Mouse (Mus musculus) embryonic facial prominence, embryonic 13.5 days (tissue): Measurements from ENCODE around the gene Sema6c. TPM values are rescaled to one million over a fixed set of nuclear protein-coding genes. Genes with fewer than 3 reads are reported as not detected.
"Not testable (repeated sequence)": the region's sequence is repeated elsewhere in the genome, so short reads cannot be mapped to it uniquely, and the experiment has no call there.

Source experiments
- ATAC-seq: fragments of 200-750 bp; cut with Nextera tagmentation; 2 replicates; pipeline ENCODE4 v1.8.0; 2017; ENCODE audit warnings: low read depth; ENCODE audit not compliant: insufficient number of reproducible peaks, insufficient read depth, low FRiP score, low TSS enrichment
- H3K27ac ChIP-seq: fragments of 300-500 bp; sonication (generic); 2 replicates; pipeline ENCODE4 v1.5.1; 2015; ENCODE audit warnings: moderate library complexity, mild to moderate bottlenecking, inconsistent platforms
- H3K27me3 ChIP-seq: fragments of 300-500 bp; sonication (generic); 2 replicates; pipeline ENCODE4 v1.6.1; 2015; ENCODE audit warnings: mild to moderate bottlenecking, inconsistent platforms
- H3K36me3 ChIP-seq: fragments of 300-500 bp; sonication (generic); 2 replicates; pipeline ENCODE4 v1.6.1; 2015; ENCODE audit warnings: mild to moderate bottlenecking, inconsistent platforms
- H3K4me1 ChIP-seq: fragments of 300-500 bp; sonication (generic); 2 replicates; pipeline ENCODE4 v1.6.1; 2015; ENCODE audit warnings: inconsistent platforms
- H3K4me2 ChIP-seq: fragments of 300-500 bp; sonication (generic); 2 replicates; pipeline ENCODE4 v1.6.1; 2015; ENCODE audit warnings: moderate library complexity, mild to moderate bottlenecking, inconsistent platforms
- H3K4me3 ChIP-seq: fragments of 300-500 bp; sonication (generic); 2 replicates; pipeline ENCODE4 v1.5.1; 2015; ENCODE audit warnings: mild to moderate bottlenecking, inconsistent platforms
- H3K9ac ChIP-seq: fragments of 300-500 bp; sonication (generic); 2 replicates; pipeline ENCODE4 v1.6.1; 2015; ENCODE audit warnings: mild to moderate bottlenecking, inconsistent platforms
- H3K9me3 ChIP-seq: fragments of 300-500 bp; sonication (generic); 2 replicates; pipeline ENCODE4 v1.6.1; 2016; ENCODE audit warnings: inconsistent platforms
- WGBS: fragments of 180-500 bp; shearing (Covaris S2); methylation state at CpG from one replicate; pipeline ENCODE4 v1.1.7; 2015; ENCODE audit warnings: mixed read lengths; 5-methylcytosine and 5-hydroxymethylcytosine counted together
- polyA plus RNA-seq: library from polyadenylated mRNA; unstranded; fragments of >200 nt; fragmentation: Nextera tagmentation; extraction: Ambion mirVana; gene quantifications from 2 replicates; pipeline ENCODE4 v1.2.1, GENCODE M21; 2015

Gene Sema6c
- polyA plus RNA-seq, 1 experiment from 2014 or later, result 10.1 TPM

- Histone ChIP-seq H3K9ac (no peak overlapping the region), H3K4me1 (peaks cover 4% of the 10 kb centered on the region; the same call in 1 of the 2 replicates), H3K4me2 (no peak overlapping the region), H3K27me3 (no peaks in the 10 kb centered on the region), H3K9me3 (no peaks in the 10 kb centered on the region), H3K4me3 (no peak overlapping the region), H3K36me3 (peaks cover 78% of the 10 kb centered on the region), H3K27ac (no peak overlapping the region)
- ATAC-seq, result no peak
- WGBS, result 83% methylated on average over 2 of the region's 2 CpGs
Observed at GRCm38 (mm10) chr3:95195772-95196171, 35.5 kb downstream of the Sema6c start.

GRCm38 (mm10) chr3:95199101-95199500 lies 38.8 kb downstream of the Sema6c start:
- peaks cover 89% of the 10 kb centered on the region for H3K36me3 ChIP-seq
- H3K27me3 ChIP-seq, result no peaks in the 10 kb centered on the region
- no peak overlapping the region for H3K9ac ChIP-seq

GRCm38 (mm10) chr3:95200132-95200531 lies 39.9 kb downstream of the Sema6c start:
- 73% methylated on average over 7 of the region's 7 CpGs for WGBS
- Histone ChIP-seq H3K9me3 (no peaks in the 10 kb centered on the region), H3K27ac (0 out of 2 replicates have a peak overlapping the region, but pooled peaks have one; percentile 8), H3K4me3 (no peak overlapping the region), H3K4me1 (0 out of 2 replicates have a peak, but pooled peaks cover 4% of the 10 kb centered on the region), H3K36me3 (peaks cover 89% of the 10 kb centered on the region), H3K4me2 (no peak overlapping the region), H3K9ac (no peak overlapping the region; the same call in 1 of the 2 replicates), H3K27me3 (no peaks in the 10 kb centered on the region)
- no peak for ATAC-seq

More at GRCm38 (mm10) chr3:95199101-95199500, 38.8 kb downstream of the Sema6c start:
- no peaks in the 10 kb centered on the region for H3K9me3 ChIP-seq
- no peak overlapping the region for H3K27ac ChIP-seq
- no peak overlapping the region for H3K4me3 ChIP-seq
- 69% methylated on average over 1 of the region's 1 CpGs for WGBS
- no peak for ATAC-seq
- no peak overlapping the region for H3K4me2 ChIP-seq
- peaks cover 8% of the 10 kb centered on the region; the same call in 1 of the 2 replicates for H3K4me1 ChIP-seq

GRCm38 (mm10) chr3:95200562-95200961 lies 40.3 kb downstream of the Sema6c start:
- Histone ChIP-seq H3K27ac (no peak overlapping the region), H3K36me3 (peaks cover 89% of the 10 kb centered on the region), H3K4me3 (no peak overlapping the region), H3K4me1 (0 out of 2 replicates have a peak, but pooled peaks cover 4% of the 10 kb centered on the region), H3K9me3 (no peaks in the 10 kb centered on the region), H3K9ac (no peak overlapping the region), H3K27me3 (no peaks in the 10 kb centered on the region), H3K4me2 (no peak overlapping the region)
- no peak for ATAC-seq
- 33% methylated on average over 2 of the region's 2 CpGs for WGBS

- Histone ChIP-seq H3K4me2 (no peak overlapping the region), H3K9ac (no peak overlapping the region), H3K27ac (no peak overlapping the region), H3K36me3 (peaks cover 87% of the 10 kb centered on the region), H3K27me3 (no peaks in the 10 kb centered on the region), H3K9me3 (no peaks in the 10 kb centered on the region), H3K4me3 (no peak overlapping the region), H3K4me1 (0 out of 2 replicates have a peak, but pooled peaks cover 4% of the 10 kb centered on the region)
- no peak for ATAC-seq
- 88% methylated on average over 6 of the region's 6 CpGs for WGBS
Observed at GRCm38 (mm10) chr3:95203880-95204279, 43.6 kb downstream of the Sema6c start.

- no peak for ATAC-seq
- Histone ChIP-seq H3K27ac (no peak overlapping the region), H3K36me3 (peaks cover 69% of the 10 kb centered on the region), H3K9me3 (no peaks in the 10 kb centered on the region), H3K9ac (no peak overlapping the region), H3K4me2 (no peak overlapping the region), H3K27me3 (no peaks in the 10 kb centered on the region), H3K4me3 (no peak overlapping the region), H3K4me1 (no peaks in the 10 kb centered on the region)
- 84% methylated on average over 4 of the region's 4 CpGs for WGBS
Observed at GRCm38 (mm10) chr3:95208286-95208685, 48.0 kb downstream of the Sema6c start.

GRCm38 (mm10) chr3:95210585-95210984 lies 50.3 kb downstream of the Sema6c start:
- Histone ChIP-seq H3K4me3 (no peak overlapping the region), H3K9ac (no peak overlapping the region), H3K9me3 (no peaks in the 10 kb centered on the region), H3K4me2 (no peak overlapping the region), H3K27ac (no peak overlapping the region), H3K4me1 (no peaks in the 10 kb centered on the region), H3K36me3 (peaks cover 63% of the 10 kb centered on the region), H3K27me3 (no peaks in the 10 kb centered on the region)
- 80% methylated on average over 2 of the region's 2 CpGs for WGBS
- no peak for ATAC-seq

- peaks cover 48% of the 10 kb centered on the region for H3K36me3 ChIP-seq
- H3K27me3 ChIP-seq, H3K4me2 ChIP-seq, H3K27ac ChIP-seq, H3K9ac ChIP-seq, ATAC-seq, H3K4me1 ChIP-seq, H3K4me3 ChIP-seq, H3K9me3 ChIP-seq: not testable (repeated sequence)
- WGBS, result 89% methylated on average over 9 of the region's 10 CpGs
Observed at GRCm38 (mm10) chr3:95212889-95213608, 52.8 kb downstream of the Sema6c start.

GRCm38 (mm10) chr3:95213609-95213975 lies 53.3 kb downstream of the Sema6c start:
- no peak overlapping the region for H3K27ac ChIP-seq
- peaks cover 13% of the 10 kb centered on the region for H3K4me1 ChIP-seq
- H3K9ac ChIP-seq, result no peak overlapping the region
- peaks cover 44% of the 10 kb centered on the region for H3K36me3 ChIP-seq
- H3K4me3 ChIP-seq, result no peak overlapping the region
- ATAC-seq, result no peak
- H3K4me2 ChIP-seq, result no peak overlapping the region
- no peaks in the 10 kb centered on the region for H3K27me3 ChIP-seq
- no peaks in the 10 kb centered on the region for H3K9me3 ChIP-seq
- 91% methylated on average over 1 of the region's 1 CpGs for WGBS

- Histone ChIP-seq H3K36me3 (peaks cover 51% of the 10 kb centered on the region), H3K9me3 (no peaks in the 10 kb centered on the region), H3K4me3 (peak overlapping the region; percentile 66), H3K4me1 (peaks cover 14% of the 10 kb centered on the region), H3K27ac (peak overlapping the region; percentile 99), H3K27me3 (no peaks in the 10 kb centered on the region), H3K9ac (peak overlapping the region; percentile 91), H3K4me2 (peak overlapping the region; percentile 67)
- no peak; the same call in 1 of the 2 replicates for ATAC-seq
- 15% methylated on average over 4 of the region's 4 CpGs for WGBS
Observed at GRCm38 (mm10) chr3:95216655-95217254, 56.5 kb downstream of the Sema6c start.

GRCm38 (mm10) chr3:95217255-95218134 lies 57.2 kb downstream of the Sema6c start, which contains the start of gene Gabpb2:
Gene Gabpb2 (minus strand): TSS chr3:95217916.
- 1% methylated on average over 56 of the region's 56 CpGs for WGBS
- Histone ChIP-seq H3K4me2 (peak within 1 kb of the TSS; percentile 67), H3K9ac (peak within 1 kb of the TSS; percentile 91), H3K4me3 (peak within 1 kb of the TSS; percentile 66), H3K36me3 (peaks cover 53% of the 10 kb centered on the region), H3K9me3 (no peaks in the 10 kb centered on the region), H3K27ac (peak within 1 kb of the TSS; percentile 99), H3K27me3 (no peaks in the 10 kb centered on the region), H3K4me1 (peaks cover 14% of the 10 kb centered on the region)
- peak; percentile 86 for ATAC-seq
